Mouse (Mus musculus) hindbrain, embryonic 15.5 days (tissue): Measurements from ENCODE around the gene Slc8a2. TPM values are rescaled to one million over a fixed set of nuclear protein-coding genes. Genes with fewer than 3 reads are reported as not detected.

Experiments used
- ATAC-seq: fragments of 200-750 bp; cut with Nextera tagmentation; 2 replicates; pipeline ENCODE4 v1.8.0; 2017; ENCODE audit warnings: low read depth, moderate number of reproducible peaks, moderate TSS enrichment; ENCODE audit not compliant: low FRiP score
- H3K27ac ChIP-seq: fragments of 300-500 bp; sonication (generic); replicated peaks from 2 replicates; pipeline ENCODE4 v1.5.1; 2015; ENCODE audit warnings: mild to moderate bottlenecking, inconsistent platforms
- H3K27me3 ChIP-seq: fragments of 300-500 bp; sonication (generic); 2 replicates; pipeline ENCODE4 v1.6.1; 2015; ENCODE audit warnings: control low read depth, inconsistent platforms
- H3K36me3 ChIP-seq: fragments of 300-500 bp; sonication (generic); 2 replicates; pipeline ENCODE4 v1.6.1; 2015; ENCODE audit warnings: control low read depth, inconsistent platforms
- H3K4me1 ChIP-seq: fragments of 300-500 bp; sonication (generic); replicated peaks from 2 replicates; pipeline ENCODE4 v1.6.1; 2015; ENCODE audit warnings: control low read depth, inconsistent platforms
- H3K4me2 ChIP-seq: fragments of 300-500 bp; sonication (generic); 2 replicates; pipeline ENCODE4 v1.6.1; 2015; ENCODE audit warnings: moderate library complexity, mild to moderate bottlenecking, inconsistent platforms
- H3K4me3 ChIP-seq: fragments of 300-500 bp; sonication (generic); 2 replicates; pipeline ENCODE4 v1.5.1; 2015; ENCODE audit warnings: mild to moderate bottlenecking, inconsistent platforms
- H3K9ac ChIP-seq: fragments of 300-500 bp; sonication (generic); 2 replicates; pipeline ENCODE4 v1.6.1; 2015; ENCODE audit warnings: inconsistent platforms
- H3K9me3 ChIP-seq: fragments of 300-500 bp; sonication (generic); 2 replicates; pipeline ENCODE4 v1.6.1; 2016; ENCODE audit warnings: control low read depth, inconsistent platforms
- WGBS: fragments of 180-500 bp; shearing (Covaris S2); methylation state at CpG from one replicate; pipeline ENCODE4 v1.1.7; 2015; 5-methylcytosine and 5-hydroxymethylcytosine counted together
- polyA plus RNA-seq: library from polyadenylated mRNA; unstranded; fragments of >200 nt; fragmentation: Nextera tagmentation; extraction: Ambion mirVana; gene quantifications from 2 replicates; pipeline ENCODE4 v1.2.1, GENCODE M21; 2015

Gene Slc8a2
- polyA plus RNA-seq, 1 experiment from 2014 or later = 1.1 TPM

- Histone ChIP-seq H3K4me2 (peak within 1 kb of the TSS; percentile 82), H3K27ac (peak within 1 kb of the TSS; percentile 72), H3K4me3 (peak within 1 kb of the TSS; percentile 56), H3K9me3 (no peaks in the 10 kb centered on the region), H3K36me3 (peaks cover 23% of the 10 kb centered on the region), H3K27me3 (no peaks in the 10 kb centered on the region), H3K9ac (peak within 1 kb of the TSS; percentile 73), H3K4me1 (peaks cover 42% of the 10 kb centered on the region)
- ATAC-seq = peak; percentile 87
- WGBS = 0% methylated on average over 37 of the region's 42 CpGs
Observed at GRCm38 (mm10) chr7:16174597-16175541, 45.2 kb downstream of the Slc8a2 start, which contains the start of gene Meis3. Meis3 (plus strand) TSS chr7:16175090.

- peak overlapping the region; percentile 72 for H3K27ac ChIP-seq
- H3K27me3 ChIP-seq = no peaks in the 10 kb centered on the region
- peaks cover 42% of the 10 kb centered on the region for H3K4me1 ChIP-seq
- 0% methylated on average over 7 of the region's 10 CpGs for WGBS
- H3K4me3 ChIP-seq = peak overlapping the region; percentile 56
- peak; percentile 42 for ATAC-seq
- H3K4me2 ChIP-seq = peak overlapping the region; percentile 82
- peaks cover 25% of the 10 kb centered on the region for H3K36me3 ChIP-seq
- no peaks in the 10 kb centered on the region for H3K9me3 ChIP-seq
- H3K9ac ChIP-seq = peak overlapping the region; percentile 73
Observed at GRCm38 (mm10) chr7:16175542-16175931, 45.9 kb downstream of the Slc8a2 start.

- H3K9ac ChIP-seq = no peak overlapping the region
- H3K36me3 ChIP-seq = peaks cover 35% of the 10 kb centered on the region
- no peaks in the 10 kb centered on the region for H3K27me3 ChIP-seq
- ATAC-seq = no peak
- 90% methylated on average over 4 of the region's 4 CpGs for WGBS
- no peak overlapping the region for H3K27ac ChIP-seq
- H3K4me2 ChIP-seq = no peak overlapping the region
- H3K9me3 ChIP-seq = no peaks in the 10 kb centered on the region
- peaks cover 31% of the 10 kb centered on the region for H3K4me1 ChIP-seq
- no peak overlapping the region for H3K4me3 ChIP-seq
Observed at GRCm38 (mm10) chr7:16178114-16178513, 48.5 kb downstream of the Slc8a2 start.

DNA sequence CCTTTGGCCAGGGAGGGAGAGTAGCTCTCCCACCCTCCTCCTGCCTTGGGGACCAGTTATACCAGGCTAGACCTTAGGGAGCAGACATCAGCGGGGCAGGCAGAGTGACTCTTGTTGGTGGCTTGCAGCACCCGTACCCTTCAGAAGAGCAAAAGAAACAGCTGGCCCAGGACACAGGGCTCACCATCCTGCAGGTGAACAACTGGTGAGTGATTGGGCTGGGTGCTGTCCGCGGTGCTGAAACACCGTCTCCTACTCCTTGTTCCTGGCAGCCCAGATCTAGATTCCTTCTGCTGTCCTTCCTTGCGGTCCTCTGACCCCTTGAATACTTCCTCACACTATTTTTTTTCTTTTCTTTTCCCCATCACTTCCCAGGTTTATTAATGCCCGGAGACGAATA lies 54.0 kb downstream of the Slc8a2 start:
- H3K9me3 ChIP-seq = no peaks in the 10 kb centered on the region
- H3K27me3 ChIP-seq = no peaks in the 10 kb centered on the region
- WGBS = 35% methylated on average over 8 of the region's 8 CpGs
- no peak overlapping the region for H3K4me3 ChIP-seq
- H3K9ac ChIP-seq = no peak overlapping the region
- no peak overlapping the region for H3K27ac ChIP-seq
- ATAC-seq = no peak
- H3K36me3 ChIP-seq = peaks cover 54% of the 10 kb centered on the region
- H3K4me2 ChIP-seq = no peak overlapping the region
- H3K4me1 ChIP-seq = no peaks in the 10 kb centered on the region

DNA sequence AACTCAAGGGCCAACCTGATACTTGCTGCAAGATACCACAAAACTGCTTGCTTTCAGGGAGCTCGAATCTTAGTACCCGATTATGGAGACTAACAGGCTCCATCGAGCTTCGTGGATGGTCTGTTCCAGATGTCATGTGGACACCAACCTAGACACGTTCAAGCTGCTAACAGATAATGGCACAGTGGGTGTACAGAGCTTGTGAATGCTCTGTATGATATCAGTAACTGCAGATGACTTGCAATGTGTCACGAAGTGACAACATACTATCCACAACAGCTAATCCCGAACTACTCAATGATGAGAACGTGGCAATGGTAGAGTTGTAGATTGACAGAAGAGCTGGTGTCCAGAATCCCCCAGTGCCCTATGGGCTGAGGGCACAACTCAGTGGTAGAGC lies 57.9 kb downstream of the Slc8a2 start:
- Histone ChIP-seq H3K36me3 (peaks cover 32% of the 10 kb centered on the region), H3K27ac (no peak overlapping the region), H3K4me1 (peaks cover 3% of the 10 kb centered on the region; the same call in 1 of the 2 replicates), H3K27me3 (no peaks in the 10 kb centered on the region), H3K4me3 (no peak overlapping the region), H3K9ac (no peak overlapping the region), H3K4me2 (no peak overlapping the region), H3K9me3 (no peaks in the 10 kb centered on the region)
- 84% methylated on average over 8 of the region's 8 CpGs for WGBS
- ATAC-seq = no peak

GRCm38 (mm10) chr7:16192315-16192714 lies 62.7 kb downstream of the Slc8a2 start:
- Histone ChIP-seq H3K27ac (no peak overlapping the region), H3K36me3 (0 out of 2 replicates have a peak, but pooled peaks cover 6% of the 10 kb centered on the region), H3K9me3 (no peaks in the 10 kb centered on the region), H3K4me1 (peaks cover 3% of the 10 kb centered on the region; the same call in 1 of the 2 replicates), H3K27me3 (no peaks in the 10 kb centered on the region), H3K4me3 (no peak overlapping the region), H3K9ac (no peak overlapping the region), H3K4me2 (no peak overlapping the region)
- WGBS = 18% methylated on average over 5 of the region's 5 CpGs
- peak; percentile 45; the same call in 1 of the 2 replicates for ATAC-seq

GRCm38 (mm10) chr7:16193702-16194101 lies 64.1 kb downstream of the Slc8a2 start:
- no peaks in the 10 kb centered on the region for H3K9me3 ChIP-seq
- no peak for ATAC-seq
- H3K27ac ChIP-seq = no peak overlapping the region
- no peaks in the 10 kb centered on the region for H3K27me3 ChIP-seq
- no peak overlapping the region for H3K4me3 ChIP-seq
- H3K4me2 ChIP-seq = no peak overlapping the region
- H3K4me1 ChIP-seq = peaks cover 3% of the 10 kb centered on the region; the same call in 1 of the 2 replicates
- H3K36me3 ChIP-seq = peaks cover 19% of the 10 kb centered on the region; the same call in 1 of the 2 replicates
- 57% methylated on average over 3 of the region's 3 CpGs for WGBS
- no peak overlapping the region for H3K9ac ChIP-seq

DNA sequence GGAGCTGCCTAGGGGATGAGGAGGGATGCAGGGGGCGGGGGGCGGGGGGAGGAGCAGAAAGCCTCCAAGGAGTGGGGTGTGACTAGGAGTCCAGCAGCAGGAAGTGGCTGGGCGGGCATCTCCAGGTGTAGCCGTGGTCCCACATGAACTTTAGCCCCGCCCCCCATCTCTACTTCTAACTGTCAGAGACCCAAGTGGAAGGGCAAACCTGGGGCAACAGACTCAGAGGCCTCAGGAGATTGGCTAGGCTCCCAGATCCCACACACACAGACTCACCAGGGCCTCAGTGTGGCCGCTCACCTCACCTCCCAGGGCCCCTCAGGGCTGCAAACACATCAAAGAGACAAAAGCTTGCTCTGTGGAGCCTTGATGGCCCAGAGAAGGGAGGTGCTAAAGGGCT lies 67.0 kb downstream of the Slc8a2 start:
- Histone ChIP-seq H3K4me1 (peaks cover 3% of the 10 kb centered on the region; the same call in 1 of the 2 replicates), H3K27me3 (no peaks in the 10 kb centered on the region), H3K27ac (no peak overlapping the region), H3K36me3 (peaks cover 37% of the 10 kb centered on the region), H3K9ac (no peak overlapping the region), H3K4me2 (no peak overlapping the region), H3K4me3 (no peak overlapping the region), H3K9me3 (no peaks in the 10 kb centered on the region)
- no peak for ATAC-seq
- 77% methylated on average over 6 of the region's 6 CpGs for WGBS

GRCm38 (mm10) chr7:16197166-16197565 lies 67.5 kb downstream of the Slc8a2 start:
- Histone ChIP-seq H3K27ac (no peak overlapping the region), H3K4me3 (no peak overlapping the region), H3K27me3 (no peaks in the 10 kb centered on the region), H3K9ac (no peak overlapping the region), H3K9me3 (no peaks in the 10 kb centered on the region), H3K4me2 (no peak overlapping the region), H3K4me1 (peaks cover 2% of the 10 kb centered on the region; the same call in 1 of the 2 replicates), H3K36me3 (peaks cover 43% of the 10 kb centered on the region)
- no peak for ATAC-seq
- 84% methylated on average over 5 of the region's 5 CpGs for WGBS

DNA sequence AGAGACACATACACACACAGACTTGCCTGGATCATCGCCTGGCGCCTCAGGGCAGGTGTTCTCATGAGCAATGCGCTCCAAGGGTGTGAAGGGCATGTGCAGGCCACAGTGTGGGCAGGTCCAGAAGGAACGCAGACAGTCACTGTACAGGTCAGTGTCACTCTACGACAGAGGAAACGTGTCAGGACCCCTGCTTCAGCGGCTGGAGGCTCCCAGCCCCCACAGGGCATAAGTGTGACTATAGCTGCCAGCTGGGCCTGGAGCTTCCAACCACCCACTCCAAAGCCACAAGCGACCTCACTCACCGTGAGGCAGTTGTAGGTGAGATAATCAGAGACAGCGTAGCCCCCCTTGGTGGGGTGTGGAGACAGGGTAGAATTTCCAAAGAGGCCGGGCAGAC lies 68.9 kb downstream of the Slc8a2 start:
- 94% methylated on average over 11 of the region's 11 CpGs for WGBS
- Histone ChIP-seq H3K27me3 (no peaks in the 10 kb centered on the region), H3K4me2 (no peak overlapping the region), H3K4me1 (no peaks in the 10 kb centered on the region), H3K27ac (no peak overlapping the region), H3K9ac (no peak overlapping the region), H3K36me3 (peaks cover 56% of the 10 kb centered on the region), H3K4me3 (no peak overlapping the region), H3K9me3 (no peaks in the 10 kb centered on the region)
- no peak for ATAC-seq

DNA sequence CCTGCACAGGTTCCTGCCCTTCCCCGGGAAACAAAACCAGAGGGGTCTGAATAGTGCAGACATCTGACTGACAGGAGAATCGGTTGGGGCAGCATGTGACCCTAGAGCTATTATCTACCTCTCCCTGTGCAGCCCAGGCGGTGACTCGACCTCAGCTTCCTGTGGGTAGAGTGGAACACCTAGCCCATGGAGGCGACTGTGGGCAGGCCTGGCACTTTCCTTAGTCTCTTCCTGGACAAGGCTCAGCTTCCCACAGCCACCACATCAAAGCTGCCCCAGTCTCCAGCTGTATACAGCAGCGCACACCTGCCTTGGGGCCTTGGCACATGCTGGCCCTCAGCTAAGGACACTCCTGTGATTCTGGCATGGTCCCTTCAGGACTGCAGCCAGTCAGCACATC lies 71.5 kb downstream of the Slc8a2 start:
- no peak for ATAC-seq
- H3K36me3 ChIP-seq = peaks cover 61% of the 10 kb centered on the region
- 84% methylated on average over 6 of the region's 6 CpGs for WGBS

GRCm38 (mm10) chr7:16202756-16203504 lies 73.3 kb downstream of the Slc8a2 start:
- peaks cover 55% of the 10 kb centered on the region for H3K36me3 ChIP-seq
- H3K4me3 ChIP-seq = no peak overlapping the region
- 86% methylated on average over 15 of the region's 15 CpGs for WGBS
- no peak overlapping the region for H3K4me2 ChIP-seq
- no peaks in the 10 kb centered on the region for H3K27me3 ChIP-seq
- no peak overlapping the region for H3K9ac ChIP-seq
- no peaks in the 10 kb centered on the region for H3K9me3 ChIP-seq
- H3K4me1 ChIP-seq = no peaks in the 10 kb centered on the region
- H3K27ac ChIP-seq = no peak overlapping the region
- ATAC-seq = no peak

More for the DNA sequence above, 71.5 kb downstream of the Slc8a2 start:
- Histone ChIP-seq H3K27me3 (no peaks in the 10 kb centered on the region), H3K4me2 (no peak overlapping the region), H3K27ac (no peak overlapping the region), H3K4me3 (no peak overlapping the region), H3K9ac (no peak overlapping the region), H3K9me3 (no peaks in the 10 kb centered on the region), H3K4me1 (no peaks in the 10 kb centered on the region)
